Mouse (Mus musculus) hindbrain, embryonic 11.5 days (tissue): ENCODE data around the gene Gnl3. TPM values are rescaled to one million over a fixed set of nuclear protein-coding genes. Genes with fewer than 3 reads are reported as not detected.
A peak's percentile ranks its signal among the peaks of the same experiment; 100 is the strongest.

Experiments
- ATAC-seq: fragments of 200-750 bp; cut with Nextera tagmentation; 2 replicates; pipeline ENCODE4 v1.8.0; 2017; ENCODE audit warnings: mild to moderate bottlenecking, moderate TSS enrichment, moderate library complexity; ENCODE audit not compliant: low FRiP score
- DNase-seq: peaks from one replicate; pipeline ENCODE4 v3.0.0-alpha.2; 2015; ENCODE audit warnings: low spot score
- H3K27ac ChIP-seq: fragments of 300-500 bp; sonication (generic); 2 replicates; pipeline ENCODE4 v1.5.1; 2014; ENCODE audit warnings: mild to moderate bottlenecking, low read depth, low read length
- H3K27me3 ChIP-seq: fragments of 300-500 bp; sonication (generic); 2 replicates; pipeline ENCODE4 v1.6.1; 2014; ENCODE audit warnings: mild to moderate bottlenecking, low read length, moderate library complexity, mixed read lengths; ENCODE audit not compliant: control insufficient read depth, insufficient read depth
- H3K36me3 ChIP-seq: fragments of 300-500 bp; sonication (generic); 2 replicates; pipeline ENCODE4 v1.6.1; 2014; ENCODE audit warnings: mild to moderate bottlenecking, low read length, moderate library complexity, mixed read lengths; ENCODE audit not compliant: control insufficient read depth, insufficient read depth
- H3K4me1 ChIP-seq: fragments of 300-500 bp; sonication (generic); replicated peaks from 2 replicates; pipeline ENCODE4 v1.6.1; 2014; ENCODE audit warnings: low read length, mixed read lengths; ENCODE audit not compliant: control insufficient read depth, insufficient read depth
- H3K4me2 ChIP-seq: fragments of 300-500 bp; sonication (generic); replicated peaks from 2 replicates; pipeline ENCODE4 v1.6.1; 2014; ENCODE audit warnings: mild to moderate bottlenecking, low read depth, low read length
- H3K4me3 ChIP-seq: fragments of 300-500 bp; sonication (generic); 2 replicates; pipeline ENCODE4 v1.5.1; 2014; ENCODE audit warnings: low read depth, low read length
- H3K9ac ChIP-seq: fragments of 300-500 bp; sonication (generic); 2 replicates; pipeline ENCODE4 v1.6.1; 2014; ENCODE audit warnings: low read depth, low read length
- H3K9me3 ChIP-seq: fragments of 300-500 bp; sonication (generic); 2 replicates; pipeline ENCODE4 v1.6.1; 2016; ENCODE audit warnings: low read length; ENCODE audit not compliant: control insufficient read depth
- WGBS: fragments of 180-500 bp; shearing (Covaris S2); extraction: QIAGEN DNeasy Blood & Tissue Kit; methylation state at CpG from one replicate; pipeline ENCODE4 v1.1.7; 2014; 5-methylcytosine and 5-hydroxymethylcytosine counted together
- polyA plus RNA-seq: library from polyadenylated mRNA; unstranded; fragments of >200 nt; fragmentation: Nextera tagmentation; extraction: Ambion mirVana; gene quantifications from 2 replicates; pipeline ENCODE4 v1.2.1, GENCODE M21; 2014

The Gnl3 gene
- polyA plus RNA-seq, 1 experiment from 2014 or later, result 82.6 TPM

- no peak for DNase-seq
- ATAC-seq, result no peak
- no peaks in the 10 kb centered on the region for H3K36me3 ChIP-seq
- H3K27me3 ChIP-seq, result no peaks in the 10 kb centered on the region
- H3K9me3 ChIP-seq, result no peaks in the 10 kb centered on the region
- no peak overlapping the region for H3K4me3 ChIP-seq
- no peak overlapping the region for H3K27ac ChIP-seq
- no peak overlapping the region for H3K4me2 ChIP-seq
- H3K9ac ChIP-seq, result no peak overlapping the region
- no peaks in the 10 kb centered on the region; the same call in 1 of the 2 replicates for H3K4me1 ChIP-seq
These were observed 22.5 kb downstream of the Gnl3 start for GRCm38 (mm10) chr14:30996417-30996816.

GRCm38 (mm10) chr14:30976222-30976621 lies 42.7 kb downstream of the Gnl3 start:
- H3K9ac ChIP-seq, result no peak overlapping the region
- no peak for DNase-seq
- H3K27me3 ChIP-seq, result no peaks in the 10 kb centered on the region
- H3K27ac ChIP-seq, result no peak overlapping the region
- H3K4me1 ChIP-seq, result no peaks in the 10 kb centered on the region
- H3K4me3 ChIP-seq, result no peak overlapping the region
- no peak overlapping the region for H3K4me2 ChIP-seq
- ATAC-seq, result no peak
- H3K9me3 ChIP-seq, result no peaks in the 10 kb centered on the region
- H3K36me3 ChIP-seq, result no peaks in the 10 kb centered on the region
- 89% methylated on average over 3 of the region's 3 CpGs for WGBS

GRCm38 (mm10) chr14:30974204-30974603 lies 44.7 kb downstream of the Gnl3 start:
- H3K27ac ChIP-seq, result peak overlapping the region; percentile 58; the same call in 1 of the 2 replicates
- H3K4me2 ChIP-seq, result no peak overlapping the region
- H3K4me1 ChIP-seq, result no peaks in the 10 kb centered on the region
- peaks cover 4% of the 10 kb centered on the region; the same call in 1 of the 2 replicates for H3K36me3 ChIP-seq
- H3K27me3 ChIP-seq, result no peaks in the 10 kb centered on the region
- 60% methylated on average over 6 of the region's 6 CpGs for WGBS
- no peaks in the 10 kb centered on the region for H3K9me3 ChIP-seq
- DNase-seq, result peak; percentile 27
- no peak overlapping the region for H3K9ac ChIP-seq
- no peak for ATAC-seq
- H3K4me3 ChIP-seq, result no peak overlapping the region

Other genes with a start within 250 kb of the Gnl3 start
- gene Tmem110, start 193.6 kb downstream of the Gnl3 start, polyA plus RNA-seq, result 17.2 and 23.3 TPM in 2 replicates
- gene Mustn1, start 140.0 kb downstream of the Gnl3 start, polyA plus RNA-seq, result 0.94 and 1.2 TPM in 2 replicates
- gene Itih4, start 132.7 kb downstream of the Gnl3 start, polyA plus RNA-seq, result not detected in 2 replicates
- gene Itih3, start 95.4 kb downstream of the Gnl3 start, polyA plus RNA-seq, result 0.27 TPM in 1 of 2 replicates, not detected in the other
- gene Itih1, start 75.9 kb downstream of the Gnl3 start, polyA plus RNA-seq, result not detected in 2 replicates
- gene Nek4, start 67.8 kb downstream of the Gnl3 start, polyA plus RNA-seq, result 17.7 and 19.3 TPM in 2 replicates
- 65.2 and 74.2 TPM in 2 replicates for gene Glt8d1, start 17.8 kb downstream of the Gnl3 start, polyA plus RNA-seq
- 294 and 304 TPM in 2 replicates for gene Spcs1, start 17.5 kb downstream of the Gnl3 start, polyA plus RNA-seq
- 125 and 139 TPM in 2 replicates for gene Pbrm1, start within 50 bp of the Gnl3 start, polyA plus RNA-seq
- gene Smim4, start 109.8 kb upstream of the Gnl3 start, polyA plus RNA-seq, result 58.7 and 65.0 TPM in 2 replicates
- 458 and 483 TPM in 2 replicates for gene Nt5dc2, start 111.9 kb upstream of the Gnl3 start, polyA plus RNA-seq
- 23.5 and 25.5 TPM in 2 replicates for gene Stab1, start 149.5 kb upstream of the Gnl3 start, polyA plus RNA-seq
- gene Tnnc1, start 189.2 kb upstream of the Gnl3 start, polyA plus RNA-seq, result 8.9 and 17.2 TPM in 2 replicates
- 251 and 305 TPM in 2 replicates for gene Nisch, start 197.8 kb upstream of the Gnl3 start, polyA plus RNA-seq
- gene Sema3g, start 198.7 kb upstream of the Gnl3 start, polyA plus RNA-seq, result 0.42 and 0.51 TPM in 2 replicates
- gene Phf7, start 232.2 kb upstream of the Gnl3 start, polyA plus RNA-seq, result 13.9 and 14.0 TPM in 2 replicates
- gene Bap1, start 232.3 kb upstream of the Gnl3 start, polyA plus RNA-seq, result 78.7 and 93.1 TPM in 2 replicates